Mouse (Mus musculus) liver, embryonic 11.5 days (tissue): ENCODE results near the gene Ugt2b5. TPM values are rescaled to one million over a fixed set of nuclear protein-coding genes. Genes with fewer than 3 reads are reported as not detected.
"Not testable (repeated sequence)": the region's sequence is repeated elsewhere in the genome, so short reads cannot be mapped to it uniquely, and the experiment has no call there.

Experiments used
- ATAC-seq: fragments of 200-750 bp; cut with Nextera tagmentation; replicated peaks from 2 replicates; pipeline ENCODE4 v1.8.0; 2017; ENCODE audit warnings: moderate number of reproducible peaks, mild to moderate bottlenecking, moderate TSS enrichment, moderate library complexity; ENCODE audit not compliant: low FRiP score
- DNase-seq: peaks from one replicate; pipeline ENCODE4 v3.0.0-alpha.2; 2017; ENCODE audit warnings: low spot score
- H3K27ac ChIP-seq: fragments of 300-500 bp; sonication (generic); 2 replicates; pipeline ENCODE4 v1.5.1; 2014; ENCODE audit warnings: mild to moderate bottlenecking, low read depth, low read length, control low read depth
- H3K27me3 ChIP-seq: fragments of 300-500 bp; sonication (generic); replicated peaks from 2 replicates; pipeline ENCODE4 v1.6.1; 2014; ENCODE audit warnings: low read length, mixed read lengths; ENCODE audit not compliant: control insufficient read depth, insufficient read depth
- H3K36me3 ChIP-seq: fragments of 300-500 bp; sonication (generic); 2 replicates; pipeline ENCODE4 v1.6.1; 2014; ENCODE audit warnings: mild to moderate bottlenecking, low read length, moderate library complexity, mixed read lengths; ENCODE audit not compliant: control insufficient read depth, insufficient read depth
- H3K4me1 ChIP-seq: fragments of 300-500 bp; sonication (generic); replicated peaks from 2 replicates; pipeline ENCODE4 v1.6.1; 2014; ENCODE audit warnings: low read length, mixed read lengths; ENCODE audit not compliant: control insufficient read depth, insufficient read depth
- H3K4me2 ChIP-seq: fragments of 300-500 bp; sonication (generic); 2 replicates; pipeline ENCODE4 v1.6.1; 2014; ENCODE audit warnings: mild to moderate bottlenecking, control low read depth, moderate library complexity
- H3K4me3 ChIP-seq: fragments of 300-500 bp; sonication (generic); 2 replicates; pipeline ENCODE4 v1.5.1; 2014; ENCODE audit warnings: low read depth, low read length, control low read depth
- H3K9ac ChIP-seq: fragments of 300-500 bp; sonication (generic); 2 replicates; pipeline ENCODE4 v1.6.1; 2014; ENCODE audit warnings: low read depth, low read length, control low read depth
- H3K9me3 ChIP-seq: fragments of 300-500 bp; sonication (generic); 2 replicates; pipeline ENCODE4 v1.6.1; 2016; ENCODE audit warnings: low read length, inconsistent platforms, mixed read lengths; ENCODE audit not compliant: control insufficient read depth
- WGBS: fragments of 180-500 bp; shearing (Covaris S2); extraction: QIAGEN DNeasy Blood & Tissue Kit; methylation state at CpG from one replicate; pipeline ENCODE4 v1.1.7; 2014; 5-methylcytosine and 5-hydroxymethylcytosine counted together
- polyA plus RNA-seq: library from polyadenylated mRNA; unstranded; fragments of >200 nt; fragmentation: Nextera tagmentation; extraction: Ambion mirVana; gene quantifications from 2 replicates; pipeline ENCODE4 v1.2.1, GENCODE M21; 2014

The Ugt2b5 gene
- polyA plus RNA-seq = 1.4 and 2.1 TPM in 2 replicates

GRCm38 (mm10) chr5:87140196-87140595 is at the start of gene Ugt2b5:
Gene Ugt2b5, minus strand, starts transcription at chr5:87140318.
- ATAC-seq, H3K9me3 ChIP-seq, H3K4me2 ChIP-seq, H3K4me3 ChIP-seq, H3K9ac ChIP-seq, H3K36me3 ChIP-seq, DNase-seq, H3K27me3 ChIP-seq, H3K4me1 ChIP-seq, H3K27ac ChIP-seq: not testable (repeated sequence)
- WGBS = 85% methylated on average over 1 of the region's 2 CpGs

- not testable (repeated sequence) for H3K27ac ChIP-seq, H3K4me1 ChIP-seq, ATAC-seq, H3K36me3 ChIP-seq, H3K9ac ChIP-seq, H3K4me3 ChIP-seq, H3K27me3 ChIP-seq, H3K4me2 ChIP-seq, DNase-seq, H3K9me3 ChIP-seq
- 61% methylated on average over 2 of the region's 2 CpGs for WGBS
These were observed 35.7 kb upstream of the Ugt2b5 start for GRCm38 (mm10) chr5:87175780-87176179.

- Histone ChIP-seq H3K4me2 (no peak overlapping the region), H3K4me3 (no peak overlapping the region), H3K9ac (no peak overlapping the region), H3K4me1 (no peaks in the 10 kb centered on the region), H3K27me3 (no peaks in the 10 kb centered on the region), H3K27ac (no peak overlapping the region), H3K9me3 (no peaks in the 10 kb centered on the region), H3K36me3 (no peaks in the 10 kb centered on the region)
- ATAC-seq (no peak), DNase-seq (no peak)
- WGBS = 83% methylated on average over 2 of the region's 2 CpGs
These were observed 34.6 kb upstream of the Ugt2b5 start for GRCm38 (mm10) chr5:87174671-87175070.

GRCm38 (mm10) chr5:87147741-87148454 is 7.8 kb upstream of the Ugt2b5 start:
- no peak for DNase-seq
- Histone ChIP-seq H3K27ac (no peak overlapping the region), H3K36me3 (no peaks in the 10 kb centered on the region), H3K27me3 (no peaks in the 10 kb centered on the region), H3K4me1 (no peaks in the 10 kb centered on the region), H3K4me2 (no peak overlapping the region), H3K9me3 (no peaks in the 10 kb centered on the region), H3K9ac (no peak overlapping the region), H3K4me3 (no peak overlapping the region)
- WGBS = 80% methylated on average over 8 of the region's 8 CpGs
- no peak for ATAC-seq

GRCm38 (mm10) chr5:87142865-87143456 is 2.8 kb upstream of the Ugt2b5 start:
- no peak for DNase-seq
- Histone ChIP-seq H3K4me2 (no peak overlapping the region), H3K27ac (no peak overlapping the region), H3K9ac (no peak overlapping the region), H3K4me1 (no peaks in the 10 kb centered on the region), H3K9me3 (no peaks in the 10 kb centered on the region), H3K4me3 (no peak overlapping the region), H3K36me3 (no peaks in the 10 kb centered on the region), H3K27me3 (no peaks in the 10 kb centered on the region)
- peak; percentile 41; the same call in 1 of the 2 replicates for ATAC-seq
- 50% methylated on average over 3 of the region's 3 CpGs for WGBS

- not testable (repeated sequence) for DNase-seq, H3K9ac ChIP-seq, H3K4me3 ChIP-seq, H3K36me3 ChIP-seq, H3K4me2 ChIP-seq, H3K27ac ChIP-seq, ATAC-seq, H3K4me1 ChIP-seq, H3K9me3 ChIP-seq, H3K27me3 ChIP-seq
- 70% methylated on average over 1 of the region's 1 CpGs for whole genome bisulfite sequencing
These were observed 36.4 kb downstream of the Ugt2b5 start for GRCm38 (mm10) chr5:87103697-87104096.

GRCm38 (mm10) chr5:87092346-87093027 is 47.6 kb downstream of the Ugt2b5 start, which contains the start of gene Ugt2b36:
Gene Ugt2b36, minus strand, starts transcription at chr5:87092555.
- H3K27ac ChIP-seq = no peak within 1 kb of the TSS
- H3K27me3 ChIP-seq = no peaks in the 10 kb centered on the region
- H3K4me3 ChIP-seq = no peak within 1 kb of the TSS
- WGBS = 48% methylated on average over 1 of the region's 1 CpGs
- no peaks in the 10 kb centered on the region for H3K9me3 ChIP-seq
- no peak within 1 kb of the TSS for H3K4me2 ChIP-seq
- H3K36me3 ChIP-seq = no peaks in the 10 kb centered on the region
- H3K9ac ChIP-seq = no peak within 1 kb of the TSS
- DNase-seq (no peak), ATAC-seq (peak; percentile 36)
- no peaks in the 10 kb centered on the region for H3K4me1 ChIP-seq

GRCm38 (mm10) chr5:87091111-87091510 is 49.0 kb downstream of the Ugt2b5 start:
- H3K9ac ChIP-seq = no peak overlapping the region

More at GRCm38 (mm10) chr5:87091111-87091510, 49.0 kb downstream of the Ugt2b5 start:
- Histone ChIP-seq H3K27me3 (no peaks in the 10 kb centered on the region), H3K4me2 (no peak overlapping the region), H3K9me3 (no peaks in the 10 kb centered on the region), H3K27ac (no peak overlapping the region), H3K4me1 (no peaks in the 10 kb centered on the region), H3K36me3 (no peaks in the 10 kb centered on the region), H3K4me3 (no peak overlapping the region)
- ATAC-seq (no peak), DNase-seq (no peak)
